Mouse (Mus musculus): Measurements from ENCODE around the gene Tbc1d9. TPM values are rescaled to one million over a fixed set of nuclear protein-coding genes. Genes with fewer than 3 reads are reported as not detected.

Tbc1d9 gene
- 16.3 and 20.2 TPM in 2 replicates for polyA plus RNA-seq (2016; fragmentation: Nextera tagmentation; extraction: Ambion mirVana)

DNA sequence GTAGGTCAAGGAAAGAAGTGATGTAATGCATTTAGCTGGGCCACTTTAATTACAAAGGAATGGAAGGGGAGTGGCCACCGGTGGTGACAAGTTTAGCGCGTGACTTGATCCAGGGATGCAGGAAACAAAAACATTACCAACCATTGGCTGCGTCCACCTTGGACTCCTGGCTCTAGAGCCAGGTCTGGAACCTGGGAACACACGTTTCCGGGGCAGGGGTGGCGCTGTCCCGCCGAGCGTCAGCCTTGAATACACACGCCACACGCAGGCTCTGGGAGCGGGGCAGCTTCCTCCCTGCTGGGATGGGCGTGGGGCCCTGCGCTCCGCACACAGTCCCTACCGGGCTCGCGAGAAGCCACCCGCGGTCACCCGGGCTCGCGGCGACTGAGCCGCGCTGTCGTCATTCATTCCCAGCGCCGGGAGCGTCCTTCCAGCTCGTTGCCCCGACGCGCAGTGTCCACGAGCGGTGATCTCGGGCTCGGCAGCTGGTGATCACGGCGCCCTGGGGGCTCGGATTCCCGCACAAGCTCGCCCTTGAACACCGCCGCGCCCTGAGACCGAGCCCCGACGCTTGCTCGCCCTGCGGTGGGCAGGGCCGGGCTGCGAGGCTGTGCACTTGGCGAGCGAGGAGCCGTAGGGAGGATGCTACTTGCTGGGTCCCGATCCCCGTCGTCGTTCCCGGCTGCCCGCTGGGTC, at the start of gene Tbc1d9:
Tbc1d9 (plus strand) TSS at position 118 of the 696 bp plus-strand sequence.
- Histone ChIP-seq H3K9me3 (no peaks in the 10 kb centered on the region), H3K4me3 (peak within 1 kb of the TSS; percentile 78), H3K27me3 (replicated peaks) (no peaks in the 10 kb centered on the region), H3K36me3 (no peaks in the 10 kb centered on the region), H3K9ac (peak within 1 kb of the TSS; percentile 92), H3K4me2 (replicated peaks) (peak within 1 kb of the TSS; percentile 72), H3K4me1 (peaks cover 12% of the 10 kb centered on the region; the same call in 1 of the 2 replicates), H3K27ac (peak within 1 kb of the TSS; percentile 76)
- WGBS = under 1% methylated on average over 63 of the region's 63 CpGs
- ATAC-seq (ENCODE audit: low FRiP score, low read depth) = peak; percentile 92

DNA sequence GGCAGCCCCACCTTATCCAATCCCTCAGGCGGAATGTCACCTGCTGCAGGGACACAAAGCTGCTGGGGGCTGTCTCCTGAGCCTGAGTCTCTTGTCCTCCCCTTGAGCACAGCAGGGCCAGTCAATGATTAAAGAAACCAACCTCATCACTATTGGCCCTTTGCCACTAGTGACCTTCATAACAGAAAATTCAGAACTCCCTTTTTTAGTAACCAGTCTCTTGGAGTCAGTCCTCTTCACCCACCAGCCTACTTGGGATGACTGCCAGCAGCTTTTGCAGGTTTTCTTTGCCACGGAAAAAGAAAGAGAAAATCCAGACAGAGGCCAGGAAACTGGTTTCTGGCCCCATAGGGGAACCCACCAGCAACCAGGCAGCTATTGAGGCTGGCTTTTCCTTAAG, 30.1 kb upstream of the Tbc1d9 start:
- Histone ChIP-seq H3K27me3 (replicated peaks) (no peaks in the 10 kb centered on the region), H3K27ac (no peak overlapping the region), H3K4me1 (no peaks in the 10 kb centered on the region), H3K9me3 (no peaks in the 10 kb centered on the region), H3K4me3 (no peak overlapping the region), H3K4me2 (replicated peaks) (no peak overlapping the region), H3K9ac (no peak overlapping the region), H3K36me3 (no peaks in the 10 kb centered on the region)
- WGBS = 58% methylated on average over 2 of the region's 2 CpGs
- ATAC-seq (ENCODE audit: low FRiP score, low read depth) = no peak

DNA sequence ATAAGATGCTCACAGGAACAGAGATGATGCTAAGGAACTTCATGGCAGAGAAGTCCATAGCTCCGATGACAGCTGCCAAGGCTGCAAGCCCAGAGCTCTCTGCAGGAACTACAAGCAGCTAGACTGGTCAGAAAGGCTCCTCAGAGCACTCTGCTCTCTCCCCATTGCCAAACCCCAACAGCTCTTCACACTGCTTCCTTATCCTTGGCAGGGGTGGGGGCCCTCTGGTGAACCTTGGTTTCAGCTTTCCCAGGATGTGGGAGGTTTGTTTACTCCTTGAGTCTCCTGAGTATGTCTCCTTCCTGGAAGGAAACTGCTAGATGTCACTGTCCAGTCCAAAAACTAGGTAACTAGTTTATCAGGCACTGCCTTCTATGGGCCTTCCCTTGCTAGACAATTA, 25.1 kb upstream of the Tbc1d9 start:
- no peak for ATAC-seq (ENCODE audit: low FRiP score, low read depth)
- Histone ChIP-seq H3K36me3 (no peaks in the 10 kb centered on the region), H3K4me1 (no peaks in the 10 kb centered on the region), H3K27me3 (replicated peaks) (no peaks in the 10 kb centered on the region), H3K27ac (no peak overlapping the region), H3K4me3 (no peak overlapping the region), H3K9me3 (no peaks in the 10 kb centered on the region), H3K9ac (no peak overlapping the region), H3K4me2 (replicated peaks) (no peak overlapping the region)
- 87% methylated on average over 1 of the region's 1 CpGs for WGBS

DNA sequence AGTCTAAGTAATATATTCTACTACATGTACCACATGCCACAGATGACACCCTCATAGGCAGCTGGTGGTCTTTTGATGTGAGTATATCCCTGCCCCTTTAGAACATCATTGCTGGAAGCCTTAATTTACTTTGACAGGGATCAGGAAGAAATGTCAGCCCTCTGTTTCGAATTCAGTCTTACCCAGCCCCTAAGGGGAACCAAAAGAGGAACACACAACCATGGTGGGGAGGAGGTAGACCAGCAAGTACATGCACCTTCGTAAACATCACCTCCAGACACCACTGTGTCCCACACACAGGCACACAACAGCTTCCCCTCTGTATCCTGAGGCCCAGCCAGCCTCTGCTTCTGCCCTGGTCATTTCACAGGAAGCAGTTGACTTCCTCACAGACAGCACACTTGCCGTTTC, 24.4 kb upstream of the Tbc1d9 start:
- no peaks in the 10 kb centered on the region for H3K27me3 ChIP-seq (replicated peaks)
- no peak overlapping the region for H3K4me2 ChIP-seq (replicated peaks)
- no peak for ATAC-seq (ENCODE audit: low FRiP score, low read depth)
- no peak overlapping the region for H3K4me3 ChIP-seq
- H3K9me3 ChIP-seq = no peaks in the 10 kb centered on the region
- H3K9ac ChIP-seq = no peak overlapping the region
- H3K27ac ChIP-seq = no peak overlapping the region
- WGBS = 75% methylated on average over 3 of the region's 3 CpGs
- no peaks in the 10 kb centered on the region for H3K4me1 ChIP-seq
- no peaks in the 10 kb centered on the region for H3K36me3 ChIP-seq

DNA sequence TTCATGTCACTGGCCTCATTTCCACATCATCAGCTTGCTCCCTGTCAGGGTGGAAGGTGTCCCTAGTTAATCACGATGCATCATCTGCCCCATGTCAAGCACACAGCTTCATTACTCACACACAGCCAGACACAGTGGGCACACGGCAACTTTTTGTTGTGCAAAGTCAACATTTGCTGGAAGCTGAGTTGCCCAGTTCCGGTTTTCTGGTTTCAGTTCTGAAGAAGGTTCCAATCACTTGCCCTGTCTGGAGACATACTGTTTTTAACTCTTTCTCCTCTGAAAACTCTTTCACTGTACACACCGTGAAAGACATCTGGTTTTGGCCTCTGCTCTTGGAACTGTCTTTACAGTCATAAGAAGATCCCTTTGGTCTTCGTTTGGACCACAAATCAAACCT, 23.8 kb upstream of the Tbc1d9 start:
- no peak for ATAC-seq (ENCODE audit: low FRiP score, low read depth)
- Histone ChIP-seq H3K4me1 (no peaks in the 10 kb centered on the region), H3K36me3 (no peaks in the 10 kb centered on the region), H3K9me3 (no peaks in the 10 kb centered on the region), H3K4me2 (replicated peaks) (no peak overlapping the region), H3K27me3 (replicated peaks) (no peaks in the 10 kb centered on the region), H3K9ac (no peak overlapping the region), H3K27ac (no peak overlapping the region), H3K4me3 (no peak overlapping the region)
- 84% methylated on average over 5 of the region's 5 CpGs for WGBS

DNA sequence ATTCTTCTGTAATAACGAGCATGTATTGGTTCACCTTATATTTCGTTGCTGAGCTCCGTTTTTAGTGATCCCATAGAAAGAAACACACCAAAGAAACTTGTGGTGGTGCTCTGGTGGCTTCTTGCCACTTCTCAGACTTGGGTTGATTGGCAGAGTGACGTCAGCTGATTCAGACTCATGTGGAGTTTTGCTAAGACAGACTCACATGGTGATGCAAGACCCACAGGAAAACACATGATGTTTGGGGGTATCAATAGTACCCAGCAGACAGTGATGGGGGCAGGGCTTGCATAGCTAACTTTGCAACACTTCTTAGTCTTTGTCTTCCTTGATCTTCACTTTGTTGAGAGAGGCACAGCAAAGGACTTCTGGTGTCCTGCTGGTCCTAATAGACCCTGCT, 20.6 kb upstream of the Tbc1d9 start:
- no peaks in the 10 kb centered on the region for H3K4me1 ChIP-seq
- no peak overlapping the region for H3K4me2 ChIP-seq (replicated peaks)
- 94% methylated on average over 4 of the region's 4 CpGs for WGBS
- H3K9me3 ChIP-seq = no peaks in the 10 kb centered on the region
- no peaks in the 10 kb centered on the region for H3K27me3 ChIP-seq (replicated peaks)
- no peak overlapping the region for H3K4me3 ChIP-seq
- no peak for ATAC-seq (ENCODE audit: low FRiP score, low read depth)
- H3K27ac ChIP-seq = no peak overlapping the region
- H3K9ac ChIP-seq = no peak overlapping the region
- no peaks in the 10 kb centered on the region for H3K36me3 ChIP-seq

DNA sequence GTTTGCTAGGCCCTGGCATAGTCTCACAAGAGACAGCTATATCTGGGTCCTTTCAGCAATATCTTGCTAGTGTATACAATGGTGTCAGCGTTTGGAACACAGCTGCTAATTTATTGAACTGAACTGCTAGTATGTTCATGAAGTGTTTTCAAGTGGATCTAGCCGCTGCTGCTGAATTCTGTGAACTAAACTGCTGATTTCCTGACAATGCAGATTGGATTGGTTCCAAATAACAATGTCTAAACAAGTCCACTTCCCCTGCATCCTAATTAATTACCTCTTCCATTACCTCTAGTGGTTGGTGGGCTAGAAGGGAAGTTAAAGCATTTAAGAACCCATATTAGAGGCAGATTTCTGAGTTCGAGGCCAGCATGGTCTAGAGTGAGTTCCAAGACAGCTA, 19.7 kb upstream of the Tbc1d9 start:
- WGBS = 85% methylated on average over 3 of the region's 3 CpGs
- Histone ChIP-seq H3K4me1 (no peaks in the 10 kb centered on the region), H3K9me3 (no peaks in the 10 kb centered on the region), H3K9ac (no peak overlapping the region), H3K27ac (no peak overlapping the region), H3K36me3 (no peaks in the 10 kb centered on the region), H3K4me3 (no peak overlapping the region), H3K4me2 (replicated peaks) (no peak overlapping the region), H3K27me3 (replicated peaks) (no peaks in the 10 kb centered on the region)
- no peak for ATAC-seq (ENCODE audit: low FRiP score, low read depth)

DNA sequence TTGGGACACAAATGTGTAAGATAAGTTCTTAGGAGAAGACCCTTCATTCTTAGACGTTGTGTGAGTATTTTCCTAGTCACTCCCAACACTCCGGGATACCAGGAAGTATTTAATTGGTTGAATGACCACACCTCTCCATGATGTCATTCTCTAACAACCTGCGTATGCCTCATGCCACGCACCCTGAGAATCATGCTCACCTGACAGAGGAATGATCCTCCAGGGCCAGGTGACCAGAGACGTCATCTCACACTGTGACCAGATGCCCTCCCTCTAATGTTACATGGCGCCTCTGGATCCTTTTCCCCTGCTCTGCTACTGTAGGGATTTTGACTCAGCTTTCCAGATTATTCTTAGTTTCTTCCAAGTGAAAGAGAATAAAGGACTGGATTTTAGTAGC, 16.0 kb upstream of the Tbc1d9 start:
- no peak for ATAC-seq (ENCODE audit: low FRiP score, low read depth)
- H3K9ac ChIP-seq = no peak overlapping the region
- H3K27ac ChIP-seq = no peak overlapping the region
- no peaks in the 10 kb centered on the region for H3K27me3 ChIP-seq (replicated peaks)
- 88% methylated on average over 6 of the region's 6 CpGs for WGBS
- no peaks in the 10 kb centered on the region for H3K36me3 ChIP-seq
- H3K4me3 ChIP-seq = no peak overlapping the region
- no peaks in the 10 kb centered on the region for H3K4me1 ChIP-seq
- no peak overlapping the region for H3K4me2 ChIP-seq (replicated peaks)
- H3K9me3 ChIP-seq = no peaks in the 10 kb centered on the region

DNA sequence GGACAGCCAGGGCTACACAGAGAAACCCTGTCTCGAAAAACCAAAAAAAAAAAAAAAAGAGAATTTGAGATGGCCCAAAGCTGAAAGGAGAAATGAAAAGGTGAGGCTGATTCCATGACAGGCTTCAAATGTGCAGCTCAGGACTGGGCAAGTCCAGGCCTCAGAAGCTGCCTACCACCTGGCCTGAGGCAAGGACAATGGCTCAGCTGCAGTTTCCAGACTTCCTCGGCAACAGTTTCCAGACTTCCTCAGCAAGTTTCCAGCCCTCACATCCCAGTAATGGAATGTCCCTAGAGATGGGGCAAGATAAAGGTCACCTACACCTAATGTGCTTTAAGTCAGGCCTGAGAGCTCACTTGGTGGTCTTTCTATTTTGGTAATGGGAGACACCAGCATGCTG, 13.1 kb upstream of the Tbc1d9 start:
- H3K27ac ChIP-seq = no peak overlapping the region
- no peak overlapping the region for H3K4me2 ChIP-seq (replicated peaks)
- H3K9me3 ChIP-seq = no peaks in the 10 kb centered on the region
- H3K27me3 ChIP-seq (replicated peaks) = no peaks in the 10 kb centered on the region
- no peak overlapping the region for H3K4me3 ChIP-seq
- H3K36me3 ChIP-seq = no peaks in the 10 kb centered on the region
- no peak for ATAC-seq (ENCODE audit: low FRiP score, low read depth)
- WGBS = 97% methylated on average over 2 of the region's 2 CpGs
- H3K4me1 ChIP-seq = no peaks in the 10 kb centered on the region
- H3K9ac ChIP-seq = no peak overlapping the region

DNA sequence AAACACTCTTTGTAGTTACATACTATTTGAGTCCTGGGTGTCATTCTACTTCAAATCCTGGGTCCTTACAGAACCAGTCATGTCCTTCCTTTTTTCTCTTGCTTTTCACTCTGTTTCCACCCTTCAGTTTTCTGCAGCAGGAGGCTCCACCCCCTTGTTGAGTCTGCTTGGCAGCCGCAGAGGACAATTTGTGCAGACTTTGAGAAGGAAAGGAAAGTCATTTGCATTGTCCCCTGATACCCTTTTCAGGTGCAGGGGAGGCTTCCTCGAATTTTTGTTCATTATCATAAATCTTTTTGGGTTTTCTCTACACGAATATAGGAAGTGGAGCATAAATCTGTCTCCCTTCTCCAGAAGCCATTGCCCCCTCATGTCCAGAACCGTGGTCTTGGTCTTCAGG, 12.7 kb upstream of the Tbc1d9 start:
- H3K36me3 ChIP-seq = no peaks in the 10 kb centered on the region
- H3K4me2 ChIP-seq (replicated peaks) = no peak overlapping the region
- no peak for ATAC-seq (ENCODE audit: low FRiP score, low read depth)
- H3K4me3 ChIP-seq = no peak overlapping the region
- H3K9ac ChIP-seq = no peak overlapping the region
- H3K4me1 ChIP-seq = no peaks in the 10 kb centered on the region
- WGBS = 62% methylated on average over 4 of the region's 4 CpGs
- no peaks in the 10 kb centered on the region for H3K9me3 ChIP-seq
- H3K27me3 ChIP-seq (replicated peaks) = no peaks in the 10 kb centered on the region
- no peak overlapping the region for H3K27ac ChIP-seq

DNA sequence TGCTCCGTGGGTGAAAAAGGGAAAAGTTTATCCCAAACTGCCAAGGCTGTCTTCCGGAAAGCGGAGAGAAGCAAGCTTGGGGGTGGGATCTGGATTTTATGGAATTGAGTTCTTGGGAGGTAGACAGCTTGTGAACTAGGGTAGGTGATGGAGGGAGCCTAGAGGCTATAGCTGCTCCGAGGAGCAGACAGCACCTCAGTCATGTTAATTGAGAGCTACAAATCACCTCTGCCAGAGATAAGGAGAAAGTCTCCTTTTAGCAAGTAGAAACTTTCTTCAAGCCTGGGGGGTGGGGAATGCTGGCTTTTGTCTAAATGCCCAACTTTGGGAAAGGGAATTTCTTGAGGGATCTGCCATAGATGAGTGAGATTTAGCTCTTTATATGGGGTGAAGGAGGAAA, 10.0 kb upstream of the Tbc1d9 start:
- Histone ChIP-seq H3K27me3 (replicated peaks) (no peaks in the 10 kb centered on the region), H3K4me1 (no peaks in the 10 kb centered on the region), H3K9ac (no peak overlapping the region), H3K4me2 (replicated peaks) (no peak overlapping the region), H3K27ac (no peak overlapping the region), H3K9me3 (no peaks in the 10 kb centered on the region), H3K4me3 (no peak overlapping the region), H3K36me3 (no peaks in the 10 kb centered on the region)
- ATAC-seq (ENCODE audit: low FRiP score, low read depth) = no peak
- 35% methylated on average over 4 of the region's 4 CpGs for WGBS

DNA sequence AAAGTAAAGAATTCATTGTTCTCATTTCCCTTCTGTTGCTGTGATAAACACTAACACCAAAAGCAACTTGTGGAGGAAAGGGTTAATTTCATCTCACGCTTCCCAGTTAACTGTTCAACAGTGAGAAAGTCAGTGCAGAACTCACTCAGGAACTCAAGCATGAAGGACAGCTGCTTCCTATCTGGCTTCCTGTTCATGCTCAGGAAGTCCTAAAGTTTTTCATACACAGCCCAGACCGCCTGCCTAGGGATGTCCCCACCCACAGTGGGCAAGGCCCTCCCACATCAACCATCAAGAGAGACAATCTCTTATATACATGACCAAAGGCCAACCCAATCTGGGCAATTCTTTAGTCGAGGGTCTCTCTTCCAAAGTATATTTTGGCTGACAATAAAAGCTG, 6.2 kb upstream of the Tbc1d9 start:
- ATAC-seq (ENCODE audit: low FRiP score, low read depth) = no peak
- WGBS = 72% methylated on average over 3 of the region's 3 CpGs
- H3K9me3 ChIP-seq = no peaks in the 10 kb centered on the region
- H3K4me3 ChIP-seq = no peak overlapping the region
- H3K4me1 ChIP-seq = no peaks in the 10 kb centered on the region
- no peaks in the 10 kb centered on the region for H3K27me3 ChIP-seq (replicated peaks)
- no peak overlapping the region for H3K9ac ChIP-seq
- H3K36me3 ChIP-seq = no peaks in the 10 kb centered on the region
- H3K27ac ChIP-seq = no peak overlapping the region
- H3K4me2 ChIP-seq (replicated peaks) = no peak overlapping the region

DNA sequence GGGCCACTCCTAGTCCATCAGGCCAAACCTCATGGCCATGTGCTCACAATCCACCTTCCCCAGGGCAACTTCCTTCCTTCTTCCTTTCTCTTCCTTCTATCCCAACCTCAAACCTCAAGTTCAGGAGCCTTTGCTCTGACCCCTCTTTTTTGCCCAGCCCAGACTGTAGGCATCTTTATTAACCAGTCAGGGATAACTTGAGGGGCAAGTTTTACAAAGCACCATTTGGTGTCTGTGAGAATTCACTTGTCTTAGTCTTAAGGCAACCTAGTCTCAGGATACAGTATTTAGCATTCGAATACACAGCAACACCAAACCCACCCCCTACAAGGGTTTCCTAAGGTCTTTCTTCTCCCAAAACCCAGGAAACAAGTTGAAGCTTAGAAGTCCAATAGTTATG, 5.5 kb upstream of the Tbc1d9 start:
- ATAC-seq (ENCODE audit: low FRiP score, low read depth) = no peak
- Histone ChIP-seq H3K36me3 (no peaks in the 10 kb centered on the region), H3K9ac (no peak overlapping the region), H3K27ac (no peak overlapping the region), H3K27me3 (replicated peaks) (no peaks in the 10 kb centered on the region), H3K4me3 (no peak overlapping the region), H3K4me2 (replicated peaks) (no peak overlapping the region), H3K4me1 (no peaks in the 10 kb centered on the region), H3K9me3 (no peaks in the 10 kb centered on the region)
- 55% methylated on average over 1 of the region's 1 CpGs for WGBS

Data from neural tube, embryonic 12.5 days (tissue).